Mouse (Mus musculus) erythroblast, embryonic 14.5 days (primary cell): ENCODE measurements around the gene Agl. TPM values are rescaled to one million over a fixed set of nuclear protein-coding genes. Genes with fewer than 3 reads are reported as not detected.

Source experiments
- H3K27me3 ChIP-seq: 2 replicates; pipeline ENCODE4 v1.6.1; 2012; ENCODE audit warnings: inconsistent platforms; ENCODE audit not compliant: control insufficient read depth
- H3K36me3 ChIP-seq: 2 replicates; pipeline ENCODE4 v1.6.1; 2012; ENCODE audit warnings: mild to moderate bottlenecking, inconsistent platforms; ENCODE audit not compliant: control insufficient read depth
- H3K4me1 ChIP-seq: 2 replicates; pipeline ENCODE4 v1.6.1; 2012; ENCODE audit warnings: inconsistent platforms; ENCODE audit not compliant: control insufficient read depth
- H3K4me3 ChIP-seq: replicated peaks from 2 replicates; pipeline ENCODE3; 2012; ENCODE audit warnings: moderate library complexity, mild to moderate bottlenecking, inconsistent platforms
- H3K9me3 ChIP-seq: 2 replicates; pipeline ENCODE4 v1.6.1; 2012; ENCODE audit warnings: low read length, inconsistent platforms, mixed read lengths; ENCODE audit not compliant: control insufficient read depth
- GATA1 ChIP-seq: IDR thresholded peaks from 2 replicates; pipeline ENCODE4 v1.6.1; 2012; ENCODE audit warnings: low read length, inconsistent platforms, mixed read lengths
- TAL1 ChIP-seq: IDR thresholded peaks from 3 replicates; pipeline ENCODE4 v1.6.1; 2012; ENCODE audit warnings: low read length, inconsistent platforms, mixed read lengths
- polyA plus RNA-seq: library from polyadenylated mRNA; stranded (reverse); fragments of >175 nt; gene quantifications from 2 replicates; pipeline ENCODE4 v1.2.3, GENCODE M21; 2012

Gene Agl
- polyA plus RNA-seq, 1 experiment, result not detected

DNA sequence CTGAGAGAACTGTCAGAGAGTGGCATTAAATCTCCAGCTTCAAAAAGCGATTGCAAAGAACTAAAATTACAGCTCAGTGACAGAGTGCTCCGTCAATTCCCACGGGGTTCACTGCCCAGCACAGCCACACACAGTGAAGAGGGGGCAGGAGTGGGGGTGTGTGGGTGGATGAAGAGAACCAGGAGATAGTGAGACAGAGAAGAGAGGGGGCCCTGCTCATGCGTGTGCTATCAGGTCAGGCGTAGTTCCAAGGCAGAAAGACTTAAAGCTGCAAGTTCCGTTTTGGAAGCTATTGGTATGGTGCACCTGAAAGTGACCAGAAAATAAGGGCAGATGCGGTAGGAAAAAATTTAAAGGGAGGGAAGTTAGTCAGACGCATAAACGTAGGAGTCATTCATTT is 97.0 kb downstream of the Agl start:
- H3K27me3 ChIP-seq, result peaks cover 12% of the 10 kb centered on the region
- H3K4me3 ChIP-seq, result peak overlapping the region; percentile 70
- peaks cover 51% of the 10 kb centered on the region for H3K4me1 ChIP-seq
- H3K36me3 ChIP-seq, result peaks cover 16% of the 10 kb centered on the region
- H3K9me3 ChIP-seq, result no peaks in the 10 kb centered on the region
- no peak for TF ChIP-seq TAL1
- no peak for TF ChIP-seq GATA1

DNA sequence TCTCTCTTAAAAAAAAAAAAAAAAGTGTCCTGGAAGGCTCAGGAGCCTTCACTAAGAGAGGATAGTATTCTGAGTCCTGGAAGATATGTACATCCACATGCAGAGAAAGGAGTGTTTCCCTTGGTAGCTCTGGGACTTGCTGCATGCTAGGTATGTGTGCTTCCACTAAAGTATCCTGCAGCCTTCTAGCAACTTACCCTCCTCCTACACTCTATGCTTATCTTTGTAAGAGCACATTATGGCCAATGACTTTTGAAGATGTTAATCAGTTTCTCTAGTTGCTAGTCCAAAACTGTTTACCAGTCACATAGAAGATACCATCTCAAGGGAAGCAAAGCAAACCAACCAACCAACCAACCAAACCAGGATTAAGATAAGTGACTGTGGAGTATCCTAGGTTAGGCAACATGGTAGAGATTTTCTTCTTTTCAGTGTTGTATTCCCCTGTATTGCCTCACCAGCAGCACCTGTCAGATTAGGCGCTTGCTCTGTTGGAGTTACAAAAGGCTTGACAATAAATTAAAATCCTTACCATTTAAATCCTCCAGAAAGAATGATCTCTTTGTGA is 102.2 kb downstream of the Agl start:
- Histone ChIP-seq H3K27me3 (no peaks in the 10 kb centered on the region), H3K36me3 (peaks cover 42% of the 10 kb centered on the region), H3K9me3 (no peaks in the 10 kb centered on the region), H3K4me3 (no peak overlapping the region), H3K4me1 (peaks cover 56% of the 10 kb centered on the region)
- no peak for TF ChIP-seq TAL1
- TF ChIP-seq GATA1, result no peak; the same call in 1 of the 2 replicates

DNA sequence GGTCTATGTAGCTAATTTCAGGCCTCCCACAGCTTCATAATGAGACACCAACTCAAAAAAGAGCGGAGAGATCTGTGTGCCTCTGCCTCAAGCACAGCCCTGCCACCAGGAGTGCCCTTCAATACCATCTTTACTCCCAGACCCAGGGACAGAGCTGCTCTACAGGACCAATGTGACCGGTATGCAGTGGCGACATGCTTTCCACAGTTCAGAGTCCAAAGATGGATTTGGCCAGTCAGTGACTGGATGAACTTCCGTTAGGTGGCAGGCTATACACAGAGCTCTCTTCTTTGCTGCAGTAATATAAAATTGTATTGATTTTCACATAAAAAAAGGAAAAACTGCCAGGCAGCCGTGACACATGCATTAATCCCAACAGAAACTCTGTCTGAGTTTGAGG is 104.1 kb downstream of the Agl start:
- peaks cover 45% of the 10 kb centered on the region for H3K4me1 ChIP-seq

GRCm38 (mm10) chr3:116702647-116703272 is 105.2 kb downstream of the Agl start:
- no peaks in the 10 kb centered on the region for H3K9me3 ChIP-seq
- H3K36me3 ChIP-seq, result peaks cover 46% of the 10 kb centered on the region
- no peaks in the 10 kb centered on the region for H3K27me3 ChIP-seq
- TF ChIP-seq GATA1 (no peak), TAL1 (no peak)
- no peak overlapping the region for H3K4me3 ChIP-seq
- peaks cover 44% of the 10 kb centered on the region for H3K4me1 ChIP-seq

More for the DNA sequence above, 104.1 kb downstream of the Agl start:
- Histone ChIP-seq H3K27me3 (no peaks in the 10 kb centered on the region), H3K9me3 (no peaks in the 10 kb centered on the region), H3K36me3 (peaks cover 44% of the 10 kb centered on the region), H3K4me3 (no peak overlapping the region)
- TF ChIP-seq GATA1, result no peak
- no peak for TF ChIP-seq TAL1

DNA sequence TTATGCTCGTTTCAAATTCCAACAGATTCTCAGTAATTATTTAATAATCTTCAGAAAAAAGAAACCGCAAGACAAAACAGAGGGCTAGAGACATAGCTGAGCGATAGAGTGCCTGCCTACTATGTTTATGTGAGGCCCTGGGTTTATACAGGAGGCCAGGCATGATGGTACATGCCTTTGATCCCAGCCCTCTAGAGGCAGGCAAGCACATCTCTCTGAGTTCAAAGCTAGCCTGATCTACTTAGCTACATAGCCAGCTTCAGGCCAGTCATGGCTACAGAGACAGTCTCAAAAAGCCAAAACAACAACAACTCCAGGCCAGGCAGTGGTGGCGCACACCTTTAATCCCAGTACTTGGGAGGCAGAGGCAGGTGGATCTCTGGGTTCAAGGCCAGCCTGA is 106.4 kb downstream of the Agl start:
- no peak for TF ChIP-seq GATA1
- no peak for TF ChIP-seq TAL1
- no peak overlapping the region for H3K4me3 ChIP-seq
- no peaks in the 10 kb centered on the region for H3K27me3 ChIP-seq
- H3K4me1 ChIP-seq, result peaks cover 48% of the 10 kb centered on the region
- peaks cover 43% of the 10 kb centered on the region for H3K36me3 ChIP-seq
- H3K9me3 ChIP-seq, result no peaks in the 10 kb centered on the region

DNA sequence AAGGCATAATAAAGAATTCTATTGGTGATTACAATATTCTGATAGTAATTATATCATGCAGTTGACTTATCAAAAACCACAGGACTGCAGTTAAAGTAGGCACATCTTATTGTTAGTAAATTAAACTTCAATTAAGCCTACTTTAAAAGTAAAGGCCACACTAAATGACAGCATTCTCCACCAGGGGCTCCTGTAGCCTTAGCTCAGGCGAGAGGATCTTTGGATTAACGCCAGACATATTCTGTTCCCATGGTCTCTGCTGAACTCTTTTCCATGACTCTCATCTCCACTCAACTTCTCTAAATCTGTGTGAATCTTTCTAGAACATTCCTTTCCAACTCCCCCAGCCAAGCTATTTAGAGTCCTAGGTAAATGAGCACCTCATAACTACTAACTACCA is 109.2 kb downstream of the Agl start:
- peaks cover 27% of the 10 kb centered on the region for H3K36me3 ChIP-seq
- no peaks in the 10 kb centered on the region for H3K9me3 ChIP-seq
- H3K4me1 ChIP-seq, result peaks cover 50% of the 10 kb centered on the region
- TF ChIP-seq TAL1 (no peak), GATA1 (no peak)
- no peaks in the 10 kb centered on the region for H3K27me3 ChIP-seq
- no peak overlapping the region for H3K4me3 ChIP-seq

DNA sequence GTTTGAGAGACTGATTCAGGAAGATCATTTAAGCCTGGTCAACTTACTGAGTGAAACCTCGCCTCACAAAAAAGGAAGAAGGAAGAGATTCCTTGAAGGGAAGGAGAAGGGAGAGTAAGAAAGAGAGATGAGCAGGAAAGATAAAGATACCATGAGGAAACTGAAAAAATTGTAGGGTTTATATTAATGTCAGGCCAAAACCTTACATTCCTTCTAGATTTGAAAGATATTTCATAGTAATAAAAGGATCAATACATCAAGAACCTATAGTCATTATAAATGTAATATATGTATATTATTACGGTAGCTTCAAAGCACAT is 112.3 kb downstream of the Agl start:
- TF ChIP-seq TAL1 (no peak), GATA1 (peak; percentile 95)
- Histone ChIP-seq H3K9me3 (no peaks in the 10 kb centered on the region), H3K4me1 (peaks cover 55% of the 10 kb centered on the region), H3K4me3 (peak overlapping the region; percentile 23), H3K36me3 (peaks cover 43% of the 10 kb centered on the region), H3K27me3 (no peaks in the 10 kb centered on the region)

GRCm38 (mm10) chr3:116694955-116695665 is 112.9 kb downstream of the Agl start:
- Histone ChIP-seq H3K4me3 (peak overlapping the region; percentile 56), H3K36me3 (peaks cover 48% of the 10 kb centered on the region), H3K9me3 (no peaks in the 10 kb centered on the region), H3K4me1 (peaks cover 58% of the 10 kb centered on the region), H3K27me3 (no peaks in the 10 kb centered on the region)
- no peak for TF ChIP-seq GATA1
- no peak for TF ChIP-seq TAL1

DNA sequence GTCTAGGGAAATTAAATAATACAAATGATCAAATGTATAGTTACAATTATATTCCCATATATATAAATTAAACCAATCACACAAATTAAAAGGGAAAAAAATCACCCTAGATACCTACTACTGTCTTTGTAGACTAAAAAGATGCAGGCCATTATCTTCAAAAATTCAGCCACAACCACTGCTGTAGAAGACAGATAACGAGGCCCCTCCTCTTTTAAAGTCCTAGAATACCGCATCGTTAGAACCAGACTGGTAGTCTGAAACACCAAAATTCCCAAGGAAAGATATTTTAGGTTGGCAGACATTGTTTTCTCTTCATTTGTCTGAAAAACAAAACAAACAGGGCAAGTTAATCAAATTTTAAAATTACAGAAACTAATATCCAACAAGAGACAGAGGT is 113.7 kb downstream of the Agl start:
- peaks cover 55% of the 10 kb centered on the region for H3K4me1 ChIP-seq

More for the DNA sequence above, 113.7 kb downstream of the Agl start:
- Histone ChIP-seq H3K9me3 (no peaks in the 10 kb centered on the region), H3K27me3 (no peaks in the 10 kb centered on the region), H3K36me3 (peaks cover 47% of the 10 kb centered on the region), H3K4me3 (peak overlapping the region; percentile 56)
- peak; percentile 86 for TF ChIP-seq TAL1
- TF ChIP-seq GATA1, result peak; percentile 83

Other genes starting within 250 kb of the Agl start
- 0.01 TPM in 1 of 2 replicates, not detected in the other for gene Lrrc39, start 245.2 kb downstream of the Agl start, polyA plus RNA-seq
- gene Sass6, start 213.2 kb downstream of the Agl start, polyA plus RNA-seq, result 1.1 and 1.4 TPM in 2 replicates
- gene Trmt13, start 193.6 kb downstream of the Agl start, polyA plus RNA-seq, result 0.10 and 0.17 TPM in 2 replicates
- gene Mfsd14a, start 145.5 kb downstream of the Agl start, polyA plus RNA-seq, result 0.30 and 0.52 TPM in 2 replicates
- gene Gm43191, start 126.9 kb downstream of the Agl start, polyA plus RNA-seq, result not detected in 2 replicates
- gene Slc35a3, start 95.3 kb downstream of the Agl start, polyA plus RNA-seq, result 0.55 and 0.71 TPM in 2 replicates
- 0.92 and 1.8 TPM in 2 replicates for gene Frrs1, start 51.3 kb upstream of the Agl start, polyA plus RNA-seq
- gene 4930455H04Rik, start 160.1 kb upstream of the Agl start, polyA plus RNA-seq, result not detected in 2 replicates
- 0.01 TPM in 1 of 2 replicates, not detected in the other for gene Palmd, start 160.8 kb upstream of the Agl start, polyA plus RNA-seq